Mouse (Mus musculus): ENCODE measurements around the gene Rest. TPM values are rescaled to one million over a fixed set of nuclear protein-coding genes. Genes with fewer than 3 reads are reported as not detected.
"Not testable (repeated sequence)": the region's sequence is repeated elsewhere in the genome, so short reads cannot be mapped to it uniquely, and the experiment has no call there.

Gene Rest
- total RNA-seq (2021) = 10 to 100 TPM; 13.2 to 13.5 TPM
- long read RNA-seq, experiment 1, full-length matches to known transcripts = 1 of 2 reads
- long read RNA-seq, experiment 1, partial matches to known transcripts = 0 of 2 reads
- long read RNA-seq, experiment 1, other reads (novel, unspliced or antisense) = 1 of 2 reads
- long read RNA-seq, experiment 2, full-length matches to known transcripts = 1 of 2 reads
- long read RNA-seq, experiment 2, partial matches to known transcripts = 0 of 2 reads
- long read RNA-seq, experiment 2, other reads (novel, unspliced or antisense) = 1 of 2 reads

GRCm38 (mm10) chr5:77265081-77265670 lies at the start of gene Rest:
Gene Rest, plus strand, starts transcription at chr5:77265491.
- DNase-seq = peak; percentile 82 to 83

- DNase-seq = peak; percentile 69 to 89
These were observed 48.1 kb upstream of the Rest start for GRCm38 (mm10) chr5:77217211-77217610.

GRCm38 (mm10) chr5:77217724-77218123 lies 47.6 kb upstream of the Rest start:
- DNase-seq = no peak

GRCm38 (mm10) chr5:77223043-77223975 lies 42.0 kb upstream of the Rest start:
- no peak for DNase-seq

- DNase-seq = peak in 1 of 2 experiments; percentile 31
These were observed 36.3 kb upstream of the Rest start for GRCm38 (mm10) chr5:77228986-77229385.

GRCm38 (mm10) chr5:77231863-77232262 lies 33.4 kb upstream of the Rest start:
- not testable (repeated sequence) for DNase-seq

GRCm38 (mm10) chr5:77234921-77235320 lies 30.4 kb upstream of the Rest start:
- DNase-seq = no peak

GRCm38 (mm10) chr5:77237104-77237503 lies 28.2 kb upstream of the Rest start:
- DNase-seq = no peak

- DNase-seq = no peak
These were observed 20.8 kb upstream of the Rest start for GRCm38 (mm10) chr5:77244331-77244987.

- DNase-seq = no peak
These were observed 19.9 kb upstream of the Rest start for GRCm38 (mm10) chr5:77245463-77245786.

- DNase-seq = peak in 1 of 2 experiments; percentile 25
These were observed 19.3 kb upstream of the Rest start for GRCm38 (mm10) chr5:77245787-77246671.

- no peak for DNase-seq
These were observed 15.2 kb upstream of the Rest start for GRCm38 (mm10) chr5:77250083-77250482.

- no peak for DNase-seq
These were observed 13.6 kb upstream of the Rest start for GRCm38 (mm10) chr5:77251656-77252055.

- DNase-seq = no peak
These were observed 13.0 kb upstream of the Rest start for GRCm38 (mm10) chr5:77252115-77252827.

- no peak for DNase-seq
These were observed 12.1 kb upstream of the Rest start for GRCm38 (mm10) chr5:77253154-77253553.

GRCm38 (mm10) chr5:77254402-77254801 lies 10.9 kb upstream of the Rest start:
- no peak for DNase-seq

- DNase-seq = no peak
These were observed 7.7 kb upstream of the Rest start for GRCm38 (mm10) chr5:77257603-77258002.

- no peak for DNase-seq
These were observed 6.0 kb upstream of the Rest start for GRCm38 (mm10) chr5:77259315-77259714.

- DNase-seq = no peak
These were observed 5.2 kb upstream of the Rest start for GRCm38 (mm10) chr5:77260141-77260540.

GRCm38 (mm10) chr5:77261137-77261536 lies 4.2 kb upstream of the Rest start:
- DNase-seq = no peak

GRCm38 (mm10) chr5:77262105-77262504 lies 3.2 kb upstream of the Rest start:
- no peak for DNase-seq
